Mouse (Mus musculus) MEL (cell line): ENCODE data around the gene Parp8.

Experiments used
- CTCF ChIP-seq, 3 experiments: IDR thresholded peaks in 2 of 3; conservative IDR thresholded peaks in 1 of 3; 2 replicates each; pipeline ENCODE4 v1.5.1; 2011 to 2012; ENCODE audit warnings: low read length in 3 of 3, low read depth in 2 of 3, mild to moderate bottlenecking in 2 of 3, improper control_type of control experiment in 1 of 3, inconsistent platforms in 1 of 3, mixed read lengths in 1 of 3, moderate library complexity in 1 of 3; ENCODE audit not compliant: control insufficient read depth in 1 of 3, insufficient read depth in 1 of 3, poor library complexity in 1 of 3, severe bottlenecking in 1 of 3
- ELF1 ChIP-seq: IDR thresholded peaks from 2 replicates; pipeline ENCODE4 v1.6.1; 2014; ENCODE audit warnings: low read depth, mild to moderate bottlenecking, inconsistent platforms, low read length, improper control_type of control experiment, moderate library complexity
- EP300 ChIP-seq, 2 experiments: IDR thresholded peaks; 2 replicates each; pipeline ENCODE4 v1.6.1; 2011; ENCODE audit warnings: improper control_type of control experiment in 2 of 2, low read length in 2 of 2, low read depth in 1 of 2, mild to moderate bottlenecking in 1 of 2
- HCFC1 ChIP-seq: IDR thresholded peaks from 2 replicates; pipeline ENCODE4 v1.6.1; 2012; ENCODE audit warnings: low read depth, mild to moderate bottlenecking, inconsistent platforms, low read length, improper control_type of control experiment, moderate library complexity
- POLR2AphosphoS5 ChIP-seq: IDR thresholded peaks from 2 replicates; pipeline ENCODE4 v1.6.1; 2012; ENCODE audit warnings: low read depth, borderline replicate concordance, mild to moderate bottlenecking, inconsistent platforms, low read length, moderate library complexity, mixed read lengths
- SIN3A ChIP-seq: IDR thresholded peaks from 2 replicates; pipeline ENCODE4 v1.6.1; 2012; ENCODE audit warnings: low read length, improper control_type of control experiment, inconsistent platforms
- ZMIZ1 ChIP-seq: IDR thresholded peaks from 2 replicates; pipeline ENCODE4 v1.6.1; 2012; ENCODE audit warnings: low read depth, mild to moderate bottlenecking, inconsistent platforms, low read length, improper control_type of control experiment, moderate library complexity

DNA sequence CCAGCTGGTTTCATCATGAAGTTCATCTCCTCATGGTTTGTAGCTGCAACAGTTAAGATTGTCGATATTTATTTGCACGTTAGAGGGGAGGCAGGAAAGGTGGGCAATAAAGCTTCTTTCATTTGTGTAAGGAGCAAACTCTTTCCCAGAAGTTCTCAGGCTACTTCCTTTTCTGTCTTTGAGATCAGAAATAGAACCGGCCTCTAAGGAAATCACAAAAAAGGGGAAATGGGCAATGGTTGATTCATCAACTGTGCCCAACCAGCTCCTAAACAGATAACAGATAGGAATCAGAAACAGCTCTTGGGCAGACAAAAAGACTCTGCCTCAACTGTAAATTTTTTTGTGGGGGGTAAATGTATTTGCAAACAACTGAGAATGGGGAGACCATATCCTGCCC lies 27.4 kb upstream of the Parp8 start:
- TF ChIP-seq ZMIZ1, result no peak
- no peak for TF ChIP-seq CTCF (IDR thresholded peaks at IDR 0.05 in 2 of 3, conservative IDR thresholded peaks at IDR 0.05 in 1 of 3; ENCODE audit: control insufficient read depth in 1 of 3, insufficient read depth in 1 of 3, low read depth in 2 of 3, low read length in 3 of 3, poor library complexity in 1 of 3, severe bottlenecking in 1 of 3)
- no peak for TF ChIP-seq POLR2AphosphoS5
- TF ChIP-seq ELF1, result no peak
- TF ChIP-seq EP300 (IDR thresholded peaks at IDR 0.05; ENCODE audit: low read depth in 1 of 2, low read length in 2 of 2), result peak in 1 of 2 experiments; percentile 40; a peak in 1 of 4 replicates
- no peak for TF ChIP-seq HCFC1
- TF ChIP-seq SIN3A, result no peak
